Mouse (Mus musculus): ENCODE results near the gene Tmub2. TPM values are rescaled to one million over a fixed set of nuclear protein-coding genes. Genes with fewer than 3 reads are reported as not detected.

The Tmub2 gene
- total RNA-seq, 2 experiments from 2014 or later = 61.1 to 67.4 TPM

DNA sequence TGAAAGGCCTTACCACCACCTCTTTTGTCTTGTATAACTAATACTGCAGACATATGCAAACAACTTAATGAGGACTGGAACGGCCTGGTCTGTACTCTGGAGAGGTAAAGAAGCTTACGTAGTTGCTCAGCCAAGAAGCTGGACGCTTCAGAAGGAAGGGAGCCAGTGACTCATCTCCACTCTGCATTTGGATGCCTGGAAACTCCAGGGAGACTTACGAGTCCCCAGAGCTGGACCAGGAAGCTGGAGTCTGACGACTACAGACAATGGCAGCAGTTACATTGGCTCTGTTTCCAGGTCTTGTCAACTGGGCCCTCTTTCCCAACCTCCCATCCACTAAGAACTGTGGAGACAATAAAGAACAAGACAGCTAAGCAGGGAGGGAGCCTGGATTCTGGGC lies 42.5 kb downstream of the Tmub2 start:
- Histone ChIP-seq H3K27ac (no peak overlapping the region), H3K4me3 (no peak overlapping the region)
- TF ChIP-seq CTCF (conservative IDR thresholded peaks at IDR 0.05) = no peak
- DNase-seq (ENCODE audit: low spot score in 2 of 2) = no peak

DNA sequence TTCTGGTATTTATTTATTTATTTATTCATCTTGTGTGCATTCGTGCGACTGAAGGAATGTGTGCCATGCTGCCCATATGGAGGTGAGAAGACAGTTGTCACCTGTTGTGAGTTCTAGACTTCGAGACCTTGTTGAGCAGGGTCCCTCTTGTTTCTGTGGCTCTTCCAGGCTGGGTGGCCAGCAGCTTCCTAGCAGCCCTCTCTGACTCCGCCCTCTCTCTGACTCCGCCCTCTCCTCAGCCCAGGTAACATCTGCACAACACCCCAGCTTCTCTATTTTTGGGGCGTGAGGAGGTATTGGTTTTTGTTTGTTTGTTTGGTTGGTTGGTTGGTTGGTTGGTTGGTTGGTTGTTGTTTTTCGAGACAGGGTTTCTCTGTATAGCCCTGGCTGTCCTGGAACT lies 43.1 kb downstream of the Tmub2 start:
- TF ChIP-seq CTCF (conservative IDR thresholded peaks at IDR 0.05) = no peak
- Histone ChIP-seq H3K4me3 (no peak overlapping the region), H3K27ac (no peak overlapping the region)
- DNase-seq (ENCODE audit: low spot score in 2 of 2) = no peak

DNA sequence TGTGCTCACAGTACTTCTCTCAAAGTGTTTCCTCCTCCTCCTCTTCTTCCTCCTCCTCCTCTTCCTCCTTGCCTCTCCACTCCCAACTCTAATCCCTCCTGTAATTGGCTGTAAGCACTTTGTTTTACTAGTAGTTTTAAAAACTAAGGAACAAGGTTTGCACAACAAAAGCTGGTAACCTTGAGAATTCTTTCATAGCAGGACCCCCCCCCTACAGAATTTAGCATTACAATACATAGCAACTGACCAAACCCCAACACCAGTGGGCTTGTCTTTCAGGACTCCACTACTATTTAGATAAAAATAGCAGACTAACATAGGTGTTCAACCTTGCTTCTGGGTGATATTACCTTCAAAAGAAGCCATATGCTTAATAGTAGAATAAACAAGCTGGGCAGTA lies 44.8 kb downstream of the Tmub2 start:
- no peak for DNase-seq (ENCODE audit: low spot score in 2 of 2)
- TF ChIP-seq CTCF (conservative IDR thresholded peaks at IDR 0.05) = no peak
- Histone ChIP-seq H3K4me3 (no peak overlapping the region), H3K27ac (no peak overlapping the region)

DNA sequence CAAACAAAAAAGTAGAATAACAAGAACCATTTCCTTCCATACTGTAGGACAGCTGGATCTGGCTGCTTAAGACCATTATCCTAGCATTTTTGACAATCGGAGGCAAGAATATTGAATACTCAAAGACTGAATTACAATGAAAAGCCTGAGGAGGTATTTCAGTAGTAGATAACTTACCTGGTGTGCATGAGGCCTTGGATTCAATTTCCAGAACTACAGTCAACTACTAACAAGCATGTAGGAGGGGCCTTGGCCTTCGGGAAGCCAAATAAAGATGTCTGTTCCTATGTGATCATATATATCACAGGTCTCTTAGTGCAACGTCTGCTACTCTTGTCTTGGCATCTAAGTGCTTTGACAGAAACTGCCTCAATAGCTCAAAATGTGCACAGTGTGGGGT lies 45.3 kb downstream of the Tmub2 start:
- no peak overlapping the region for H3K27ac ChIP-seq
- no peak for TF ChIP-seq CTCF (conservative IDR thresholded peaks at IDR 0.05)
- H3K4me3 ChIP-seq = no peak overlapping the region
- no peak for DNase-seq (ENCODE audit: low spot score in 2 of 2)

DNA sequence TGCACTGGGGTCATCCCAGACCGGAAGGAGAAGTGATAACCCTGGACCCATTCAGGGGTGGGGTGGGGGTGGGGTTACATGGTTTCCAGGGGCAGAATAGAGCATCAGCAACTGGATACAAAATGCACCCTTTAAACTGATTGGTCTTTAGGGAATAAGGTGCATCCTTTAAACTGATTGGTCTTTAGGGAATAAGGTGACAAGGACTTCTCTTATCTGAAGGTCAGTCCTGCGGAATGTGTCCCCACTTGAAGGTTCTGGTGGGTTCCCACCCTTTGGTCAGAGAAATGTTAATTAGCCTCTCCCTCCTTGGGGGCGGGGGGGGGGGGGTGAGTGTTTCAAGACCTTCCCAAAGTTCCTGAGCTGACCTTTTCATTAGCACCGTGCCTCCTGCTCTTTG lies 47.1 kb downstream of the Tmub2 start:
- TF ChIP-seq CTCF (conservative IDR thresholded peaks at IDR 0.05) = no peak
- H3K4me3 ChIP-seq = no peak overlapping the region
- no peak overlapping the region for H3K27ac ChIP-seq
- no peak for DNase-seq (ENCODE audit: low spot score in 2 of 2)

DNA sequence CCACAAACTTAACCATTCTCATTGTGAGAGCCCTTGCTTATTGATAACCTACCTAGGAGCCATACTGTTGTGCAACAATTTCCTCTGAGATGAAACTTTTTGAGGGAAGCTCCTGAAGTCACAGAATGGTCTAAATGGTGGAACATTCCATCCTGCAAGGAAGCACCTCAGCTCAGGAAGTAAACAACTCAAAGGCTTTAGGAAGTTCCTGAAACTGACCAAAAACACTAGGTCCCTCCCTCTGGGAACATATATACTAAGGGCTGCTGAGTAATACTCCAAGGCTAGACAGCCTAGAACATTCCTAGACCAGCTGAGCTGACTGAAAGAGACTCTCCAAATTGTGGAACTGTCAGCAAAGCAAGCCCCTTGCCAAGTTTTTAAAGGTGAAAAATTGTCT lies 48.3 kb downstream of the Tmub2 start:
- TF ChIP-seq CTCF (conservative IDR thresholded peaks at IDR 0.05) = no peak
- no peak for DNase-seq (ENCODE audit: low spot score in 2 of 2)
- no peak overlapping the region for H3K4me3 ChIP-seq
- no peak overlapping the region for H3K27ac ChIP-seq

DNA sequence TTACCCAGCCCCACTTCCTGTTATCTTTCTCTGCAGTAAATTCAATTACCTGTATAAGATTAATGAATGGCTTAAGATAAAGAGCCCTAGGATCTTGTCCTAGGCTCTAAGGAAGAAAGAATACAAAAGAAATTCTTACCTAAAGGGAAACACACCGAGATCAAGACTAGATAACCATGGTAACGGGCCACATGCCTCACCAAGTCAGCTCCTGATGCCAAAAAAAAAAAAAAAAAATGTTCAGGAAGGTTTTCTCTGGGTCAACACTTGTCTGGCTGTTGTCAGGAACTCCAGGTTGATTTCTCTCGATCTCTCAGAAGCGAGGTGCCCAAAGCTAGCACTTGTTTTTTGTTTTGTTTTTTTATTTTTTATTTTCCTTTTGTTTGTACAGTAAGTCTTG lies 49.3 kb downstream of the Tmub2 start:
- Histone ChIP-seq H3K27ac (no peak overlapping the region), H3K4me3 (no peak overlapping the region)
- TF ChIP-seq CTCF (conservative IDR thresholded peaks at IDR 0.05) = no peak
- DNase-seq (ENCODE audit: low spot score in 2 of 2) = no peak

DNA sequence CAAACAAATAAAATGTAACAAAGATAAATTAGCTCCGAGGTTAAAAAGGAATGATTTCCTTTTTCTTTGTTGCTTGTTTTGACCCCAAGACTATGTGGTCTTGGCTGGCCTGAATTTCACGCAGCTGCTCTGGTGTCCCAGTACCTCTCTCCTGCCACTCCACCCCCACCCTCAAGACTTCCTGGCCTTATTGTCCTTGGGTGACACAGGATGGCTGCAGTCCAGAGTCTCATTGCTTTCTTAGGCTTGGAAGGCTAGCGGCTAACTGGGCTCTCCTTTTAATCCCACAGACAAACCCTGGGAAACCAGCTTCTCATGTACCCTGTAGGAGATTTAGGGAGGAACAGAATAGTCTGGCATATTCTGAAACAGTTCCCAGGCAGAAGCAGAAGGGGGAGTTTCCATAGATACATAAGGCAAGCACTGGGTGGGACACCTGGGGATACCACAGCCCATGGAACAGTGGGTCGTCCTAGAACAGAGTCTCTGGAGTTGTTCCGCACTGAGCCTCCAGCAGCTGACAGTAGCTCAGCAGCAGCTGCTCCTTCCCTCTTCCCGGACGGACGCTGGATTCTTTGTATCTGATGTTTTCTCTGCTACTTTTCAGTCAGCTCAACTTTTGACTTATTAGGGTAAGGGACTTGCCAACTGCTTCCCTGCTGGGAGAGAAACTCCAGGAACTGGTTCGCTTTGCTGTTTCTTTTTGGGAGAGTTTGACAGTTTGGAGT lies 50.4 kb downstream of the Tmub2 start:
- TF ChIP-seq CTCF (conservative IDR thresholded peaks at IDR 0.05) = no peak
- no peak for DNase-seq (ENCODE audit: low spot score in 2 of 2)
- H3K27ac ChIP-seq = no peak overlapping the region

DNA sequence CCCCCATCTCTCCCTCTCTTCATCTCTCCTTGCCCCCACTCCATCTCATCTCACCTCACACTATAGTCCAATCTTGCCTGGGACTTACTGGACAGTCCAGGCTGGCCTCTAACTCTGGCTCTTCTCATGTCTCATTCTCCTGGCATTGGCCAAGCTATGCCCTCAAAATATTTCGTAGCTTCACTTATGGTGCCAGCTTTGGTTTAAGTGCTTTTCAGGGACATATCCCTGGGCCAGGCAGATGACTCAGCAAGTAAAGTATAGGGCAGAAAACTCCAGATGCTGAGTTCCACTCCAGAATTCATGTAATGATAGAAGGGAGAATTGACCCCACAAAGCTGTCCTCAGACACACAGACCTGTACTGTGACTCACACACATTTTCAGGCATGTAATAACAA lies 51.5 kb downstream of the Tmub2 start:
- no peak overlapping the region for H3K27ac ChIP-seq
- H3K4me3 ChIP-seq = no peak overlapping the region
- TF ChIP-seq CTCF (conservative IDR thresholded peaks at IDR 0.05) = no peak
- no peak for DNase-seq (ENCODE audit: low spot score in 2 of 2)

More for the DNA sequence above, 50.4 kb downstream of the Tmub2 start:
- no peak overlapping the region for H3K4me3 ChIP-seq

DNA sequence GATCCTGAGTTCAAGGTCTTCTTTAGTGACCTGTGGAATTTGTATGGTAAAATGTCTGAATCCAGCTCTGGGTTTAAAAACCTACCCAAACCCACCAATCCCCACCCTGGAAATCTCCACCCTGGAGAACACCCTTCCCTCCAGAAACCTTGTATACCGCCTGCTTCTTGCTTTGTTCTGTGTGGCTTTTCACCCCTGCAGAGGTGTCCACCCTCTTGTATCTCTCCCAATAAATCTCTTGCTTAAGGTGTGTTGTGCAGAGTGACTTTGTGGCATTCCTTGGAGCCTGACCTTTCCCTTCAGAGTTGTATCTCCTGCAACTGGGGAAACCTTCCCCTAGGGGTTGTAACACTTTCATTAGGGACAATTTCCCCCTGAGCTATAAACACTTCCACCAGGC lies 53.2 kb downstream of the Tmub2 start:
- H3K27ac ChIP-seq = no peak overlapping the region
- no peak for DNase-seq (ENCODE audit: low spot score in 2 of 2)

DNA sequence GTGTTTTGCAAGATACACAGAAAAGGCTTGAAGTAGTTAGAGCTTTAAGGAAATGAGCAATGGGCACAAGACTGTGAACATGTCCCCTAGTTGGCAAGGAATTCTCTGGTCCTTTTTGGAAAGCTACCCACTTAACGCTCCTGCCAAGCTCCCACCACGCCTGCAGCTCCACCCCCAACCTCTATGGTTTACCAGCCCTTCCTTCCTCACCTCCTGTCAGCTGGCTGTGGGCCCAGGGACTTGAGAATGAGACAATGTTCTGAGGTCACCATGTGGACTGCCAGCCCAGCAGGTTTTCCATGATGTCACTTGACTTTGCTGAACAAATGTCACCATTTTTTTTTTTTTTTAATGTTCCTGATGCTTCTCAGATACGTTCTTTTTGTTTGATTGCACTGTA lies 53.8 kb downstream of the Tmub2 start:
- Histone ChIP-seq H3K4me3 (no peak overlapping the region), H3K27ac (no peak overlapping the region)
- peak; percentile 29 to 47 for DNase-seq (ENCODE audit: low spot score in 2 of 2)
- no peak for TF ChIP-seq CTCF (conservative IDR thresholded peaks at IDR 0.05)

More for the DNA sequence above, 53.2 kb downstream of the Tmub2 start:
- H3K4me3 ChIP-seq = no peak overlapping the region
- TF ChIP-seq CTCF (conservative IDR thresholded peaks at IDR 0.05) = no peak

Other genes with a start within 250 kb of the Tmub2 start
- gene Cd300lg, start 243.4 kb upstream of the Tmub2 start, total RNA-seq (2021) = not detected
- 100 to 1,000 TPM; 147 to 149 TPM for gene Mpp2, start 196.4 kb upstream of the Tmub2 start, total RNA-seq (2021)
- gene Ppy, start 183.6 kb upstream of the Tmub2 start, total RNA-seq (2021) = not detected
- gene Pyy, start 177.1 kb upstream of the Tmub2 start, total RNA-seq (2021) = not detected
- not detected for gene Nags, start 139.4 kb upstream of the Tmub2 start, total RNA-seq (2021)
- gene Tmem101, start 128.5 kb upstream of the Tmub2 start, total RNA-seq (2021) = 10 to 100 TPM; 26.5 to 27.1 TPM
- gene Lsm12, start 99.6 kb upstream of the Tmub2 start, total RNA-seq (2021) = 10 to 100 TPM; 56.6 to 56.9 TPM
- 10 to 100 TPM; 58.2 to 59.7 TPM for gene G6pc3, start 95.3 kb upstream of the Tmub2 start, total RNA-seq (2021)
- gene Hdac5, start 54.8 kb upstream of the Tmub2 start, total RNA-seq (2021) = 100 to 1,000 TPM; 233 to 243 TPM
- gene BC030867, start 36.0 kb upstream of the Tmub2 start, total RNA-seq (2021) = 1 to 10 TPM; 1.0 to 1.1 TPM
- 1 to 10 TPM; 2.0 TPM for gene Asb16, start 16.2 kb upstream of the Tmub2 start, total RNA-seq (2021)
- 100 to 1,000 TPM; 165 to 169 TPM for gene Atxn7l3, start 11.7 kb downstream of the Tmub2 start, total RNA-seq (2021)
- gene Ubtf, start 34.8 kb downstream of the Tmub2 start, total RNA-seq (2021) = 100 to 1,000 TPM; 122 to 138 TPM
- under 1 TPM; 0.15 to 0.23 TPM for gene Slc4a1, start 81.3 kb downstream of the Tmub2 start, total RNA-seq (2021)
- 100 to 1,000 TPM; 482 to 488 TPM for gene Rundc3a, start 108.5 kb downstream of the Tmub2 start, total RNA-seq (2021)
- 10 to 100 TPM; 62.5 to 62.6 TPM for gene Slc25a39, start 123.0 kb downstream of the Tmub2 start, total RNA-seq (2021)
- 10 to 100 TPM; 60.6 to 66.4 TPM for gene Grn, start 145.4 kb downstream of the Tmub2 start, total RNA-seq (2021)
- gene Fam171a2, start 162.8 kb downstream of the Tmub2 start, total RNA-seq (2021) = 100 to 1,000 TPM in 1 of 2 experiments, 10 to 100 TPM in 1; 92.5 to 102 TPM
- gene Itga2b, start 185.2 kb downstream of the Tmub2 start, total RNA-seq (2021) = 1 to 10 TPM; 2.3 to 3.5 TPM

Measured in layer of hippocampus, adult 2 months (tissue).